Mouse (Mus musculus) urinary bladder, postnatal 25 days (tissue): ENCODE data around the gene Ammecr1.

Experiments used
- DNase-seq: peaks from one replicate; pipeline ENCODE4 v3.0.0; 2022; ENCODE audit warnings: low spot score

Ammecr1 gene

DNA sequence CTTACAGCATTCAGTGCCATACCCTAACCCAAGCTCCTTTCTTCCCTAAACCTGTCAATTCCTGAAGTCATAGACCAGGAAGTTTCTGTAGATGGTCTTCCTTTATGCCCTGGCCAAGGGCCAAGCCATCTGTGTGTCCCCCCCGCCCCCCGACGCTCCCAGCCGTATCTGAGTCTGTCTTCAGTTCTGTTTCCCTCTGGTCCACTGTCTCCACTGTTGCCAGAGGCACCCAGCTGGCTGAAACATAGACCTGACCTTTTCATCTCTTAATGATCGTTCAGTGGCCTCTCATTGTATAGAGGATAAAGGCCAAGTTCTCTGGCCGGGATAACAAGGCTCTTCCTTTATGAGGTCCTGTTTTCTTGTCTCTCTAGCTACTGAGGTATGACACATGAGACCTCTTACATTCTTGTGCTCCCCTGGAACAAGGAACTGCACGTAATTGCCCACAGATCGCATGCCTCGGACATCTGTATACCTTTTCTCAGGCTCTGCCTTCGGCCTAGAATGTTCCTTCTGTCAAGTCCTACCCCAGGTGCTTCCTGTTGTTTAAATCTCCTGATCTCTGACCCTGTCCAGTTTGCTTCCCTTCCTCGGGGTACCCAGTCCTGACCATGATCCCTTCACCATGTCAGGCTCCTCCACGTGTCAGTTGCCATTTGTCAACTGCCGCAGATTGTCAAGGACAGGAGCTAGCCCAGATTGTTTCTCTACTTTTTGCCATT lies 138.2 kb downstream of the Ammecr1 start:
- no peak for DNase-seq

DNA sequence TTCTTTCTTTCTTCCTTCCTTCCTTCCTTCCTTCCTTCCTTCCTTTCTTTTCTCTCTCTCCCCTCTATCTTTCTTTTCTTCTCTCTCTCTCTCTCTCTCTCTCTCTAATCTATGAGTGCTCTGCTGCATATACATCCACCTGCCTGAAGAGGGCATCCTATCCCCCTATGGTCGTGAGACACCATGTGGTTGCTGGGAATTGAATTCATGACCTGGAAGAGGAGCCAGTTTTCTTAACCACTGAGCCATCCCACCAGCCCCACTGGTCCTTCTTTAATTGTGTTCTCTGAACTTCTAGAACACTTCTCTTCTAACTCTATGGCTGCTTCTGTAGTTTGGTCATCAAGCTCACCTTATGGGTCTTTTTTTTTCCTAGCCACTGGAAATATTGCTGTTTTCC lies 138.9 kb downstream of the Ammecr1 start:
- no peak for DNase-seq

DNA sequence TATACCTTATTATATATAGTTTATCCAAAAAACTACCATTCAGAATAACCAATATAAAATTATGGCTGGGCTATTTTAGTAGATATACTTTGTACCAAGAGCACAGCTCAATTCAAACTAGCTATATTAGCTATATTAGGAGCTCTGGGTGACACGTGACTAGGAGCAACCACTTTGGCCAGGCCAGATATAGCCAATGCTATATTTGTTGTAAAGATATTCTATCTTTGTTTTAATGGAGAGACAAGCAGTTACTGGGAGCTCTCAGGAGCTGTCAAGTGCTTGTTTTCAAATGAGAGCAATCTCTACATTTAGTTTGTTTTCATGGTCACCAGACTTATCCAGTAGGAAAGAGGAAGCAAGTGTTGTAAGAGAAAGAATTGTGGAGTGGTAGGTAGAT lies 141.2 kb downstream of the Ammecr1 start:
- DNase-seq = no peak

DNA sequence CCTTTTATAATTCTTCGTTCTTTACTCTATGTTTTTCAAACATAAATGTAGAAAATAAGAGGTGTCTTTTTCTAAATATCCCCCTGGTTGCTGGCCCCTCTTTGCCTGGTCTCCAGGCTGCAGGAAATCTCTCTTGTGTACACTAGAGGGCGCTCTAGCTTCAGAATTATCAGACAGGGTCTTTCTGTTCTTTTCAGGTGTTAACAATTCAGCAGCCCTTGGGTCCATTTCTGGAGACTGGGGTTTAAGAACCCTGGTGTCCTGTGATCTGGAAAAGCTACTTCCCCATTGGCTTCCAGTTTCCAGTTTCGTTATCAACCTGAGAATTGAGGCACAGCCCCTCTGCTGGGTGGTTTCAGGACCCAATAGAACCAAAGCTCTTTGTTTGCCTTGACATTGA lies 144.7 kb downstream of the Ammecr1 start:
- DNase-seq = no peak

DNA sequence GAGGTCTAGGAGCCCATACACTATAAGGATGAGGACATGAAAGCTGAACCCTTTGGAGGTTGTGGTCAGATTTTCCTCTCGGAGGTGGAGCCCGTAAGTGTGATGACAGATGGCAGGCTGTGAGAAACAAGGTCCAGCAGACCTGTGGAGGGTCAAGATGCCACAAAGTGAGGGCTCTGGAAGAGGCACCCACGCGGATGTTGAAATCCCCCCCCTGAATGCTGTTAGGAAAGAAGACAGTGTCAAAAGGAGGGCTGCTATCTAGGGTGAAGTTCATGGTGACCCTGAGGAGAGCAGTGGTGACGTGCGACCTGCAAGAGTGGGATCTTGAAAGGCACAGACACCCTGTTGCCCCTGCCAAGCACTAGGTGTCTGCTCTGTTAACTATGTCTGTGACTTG lies 145.3 kb downstream of the Ammecr1 start:
- no peak for DNase-seq

DNA sequence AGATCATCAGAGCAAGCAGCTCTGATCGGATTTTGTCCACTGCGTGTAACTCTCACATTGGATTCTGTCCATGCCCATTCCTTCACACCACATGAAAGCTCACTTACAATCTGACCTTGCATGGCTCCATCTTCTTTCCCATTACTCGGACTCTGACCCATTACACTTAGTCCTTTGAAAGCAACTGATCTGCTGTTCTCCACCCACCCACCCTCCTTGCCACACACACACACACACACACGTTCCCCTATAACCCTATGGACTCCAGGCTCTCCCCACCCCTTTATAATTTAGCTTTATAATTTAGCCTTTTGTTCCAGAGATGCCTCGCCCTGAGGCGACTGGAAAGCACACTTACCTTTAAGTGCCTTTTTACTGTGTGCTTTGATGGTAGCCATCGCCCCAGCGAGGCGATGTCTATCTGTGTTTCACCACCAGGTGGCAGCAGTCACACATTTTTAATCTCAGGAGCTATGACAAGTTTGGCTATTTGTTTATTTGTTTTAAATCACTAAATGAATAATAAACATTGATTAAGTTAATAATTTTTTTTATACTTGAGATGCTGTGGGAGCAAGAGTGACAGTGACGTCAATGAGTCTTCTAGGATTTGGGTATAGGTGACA lies 148.4 kb downstream of the Ammecr1 start:
- peak; percentile 31 for DNase-seq

DNA sequence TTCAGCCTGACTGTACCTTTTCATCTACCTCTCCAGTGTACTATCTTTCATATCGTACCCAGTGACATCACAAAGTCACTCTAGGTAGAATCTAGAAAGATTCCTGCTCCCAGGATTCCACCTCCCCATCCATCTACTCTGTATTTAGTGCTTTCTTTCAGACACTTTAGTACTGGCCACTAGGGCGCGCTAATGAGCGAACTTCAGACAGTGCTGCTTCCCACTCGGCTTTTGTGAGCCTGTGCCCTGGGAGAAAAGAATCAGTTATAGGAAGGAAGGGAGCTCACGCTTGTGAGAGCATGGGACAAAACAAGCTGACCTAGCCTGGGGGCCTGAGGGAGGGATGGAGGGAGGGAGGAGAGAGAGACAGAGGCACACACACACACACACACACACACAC lies 153.4 kb downstream of the Ammecr1 start:
- peak; percentile 29 for DNase-seq

DNA sequence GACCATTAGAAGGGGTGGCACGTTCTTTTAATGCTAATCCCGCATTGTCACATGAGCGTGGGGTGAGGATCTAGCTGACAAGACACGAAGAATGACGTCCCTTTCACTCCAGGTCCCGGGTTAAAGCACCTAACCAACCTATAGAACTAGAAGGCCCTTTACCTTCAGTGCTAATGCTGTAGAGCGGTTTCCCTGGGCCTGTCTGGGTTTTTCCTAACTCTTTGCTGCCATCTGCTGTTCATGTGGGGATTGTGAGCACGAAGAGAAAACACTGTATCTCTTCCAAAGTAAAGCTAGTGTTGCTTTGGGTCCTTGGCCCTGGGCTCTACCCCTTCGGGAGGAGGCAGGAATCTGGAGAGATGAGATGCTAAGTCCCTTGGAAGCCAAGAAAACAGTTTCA lies 158.1 kb downstream of the Ammecr1 start:
- peak; percentile 39 for DNase-seq

DNA sequence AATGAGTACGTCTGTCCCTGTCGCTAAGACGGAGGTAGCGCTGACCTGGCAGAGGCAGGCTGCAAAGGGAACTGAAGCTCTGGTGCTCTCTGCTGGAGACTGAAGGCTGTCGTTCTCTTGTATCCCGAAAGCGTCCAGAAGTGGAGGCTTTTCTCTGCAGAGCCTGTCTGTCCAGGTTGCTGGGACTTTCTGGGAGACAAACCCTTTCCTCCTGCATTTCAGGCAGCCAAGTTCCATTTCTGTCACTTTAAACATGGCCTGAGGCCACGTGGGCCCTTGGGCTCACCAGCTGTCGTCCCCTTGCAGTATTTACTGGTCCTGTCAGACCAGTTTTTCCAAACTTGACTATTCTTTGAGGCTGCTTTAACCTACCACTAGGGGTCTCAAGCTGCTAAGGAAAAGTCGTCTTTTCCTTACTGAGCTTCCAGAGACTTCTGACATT lies 159.9 kb downstream of the Ammecr1 start:
- DNase-seq = peak; percentile 8

DNA sequence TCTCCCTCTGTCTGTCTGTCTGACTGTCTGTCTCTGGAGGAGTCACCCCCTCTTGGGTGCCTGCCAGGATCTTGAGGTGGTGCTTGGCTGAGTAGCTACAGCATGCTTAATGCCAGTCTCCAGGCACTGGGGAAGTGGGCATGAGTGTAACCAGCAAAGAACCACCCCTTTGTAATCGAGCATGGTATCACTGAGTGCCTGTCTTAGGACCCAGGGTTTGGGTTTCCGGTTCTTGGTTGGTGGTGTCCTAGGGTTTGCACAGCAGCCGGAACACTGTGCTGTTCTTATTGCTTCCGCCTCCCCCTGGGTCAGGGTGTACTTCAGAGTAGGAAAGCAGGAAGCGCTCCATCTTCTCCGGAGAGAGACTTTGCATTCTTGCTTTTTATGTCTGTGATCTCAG lies 160.4 kb downstream of the Ammecr1 start:
- no peak for DNase-seq

DNA sequence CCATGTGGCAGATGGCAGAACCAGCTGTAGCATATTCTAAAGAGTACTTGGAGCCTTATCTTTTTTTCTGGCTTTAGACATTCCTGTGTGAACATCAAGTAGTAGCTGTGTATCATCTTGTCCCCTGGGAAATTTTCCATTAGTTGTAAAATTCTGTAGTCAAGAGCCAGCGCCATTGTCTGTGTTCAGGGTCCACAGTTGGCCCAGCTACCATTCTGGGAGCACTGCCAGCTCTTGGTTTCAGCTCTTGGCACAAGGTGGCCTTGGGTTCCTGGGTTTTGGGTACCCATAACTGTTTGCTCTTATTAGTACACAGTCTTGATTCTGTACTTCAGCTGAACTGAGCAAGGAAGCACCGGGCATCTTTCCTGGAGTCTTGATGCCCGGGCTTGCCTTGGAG lies 161.9 kb downstream of the Ammecr1 start:
- DNase-seq = no peak
